8 mouse cellular contexts compared by ENCODE assay signal in the genomic region with DNA sequence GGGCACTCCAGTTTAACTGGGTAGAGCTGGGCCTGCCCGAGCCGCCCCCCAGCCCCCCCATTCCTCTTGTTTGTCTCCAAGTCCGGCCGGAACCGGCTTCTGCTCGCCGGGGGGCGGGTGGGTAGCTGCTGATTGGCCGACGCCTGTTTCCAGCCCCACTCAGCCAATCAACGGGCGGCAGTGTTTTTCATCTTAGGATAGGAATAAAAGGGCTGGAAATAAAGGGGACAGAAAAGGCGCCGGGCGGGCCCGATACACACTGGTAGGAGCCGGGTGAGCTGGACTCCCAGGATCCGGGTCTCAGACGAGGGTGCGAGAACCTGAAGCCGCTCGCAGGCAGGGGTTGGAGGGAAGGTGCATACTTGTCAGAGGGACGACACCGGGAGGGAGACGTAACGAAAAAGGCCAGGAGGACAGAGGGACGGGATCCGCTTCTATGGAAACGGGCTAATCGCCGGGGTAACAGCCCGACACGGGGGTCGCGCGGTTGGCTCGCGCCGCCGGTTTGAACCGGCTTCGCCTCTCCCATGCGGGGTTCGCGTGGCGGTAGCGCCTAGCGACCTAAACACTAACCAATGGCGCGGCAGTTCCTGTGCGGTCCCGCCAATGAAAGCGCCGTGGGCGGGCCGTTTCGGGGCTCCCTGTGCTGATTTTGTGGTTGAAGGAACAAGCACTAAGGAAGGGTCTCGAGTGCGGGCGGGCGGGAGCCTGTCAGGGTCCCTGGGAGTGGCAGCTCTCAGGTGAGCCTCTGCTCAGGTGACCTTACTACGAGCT. TPM values are rescaled to one million over a fixed set of nuclear protein-coding genes. Genes with fewer than 3 reads are reported as not detected.
DNase-seq lines count a peak whose midpoint lies in the region; ATAC-seq lines count a peak whose summit lies in the region.

Gene Slc43a2 (plus strand): TSS at position 226 of the 774 bp plus-strand sequence.

- no peaks in the 10 kb centered on the region for H3K27me3 ChIP-seq in hindbrain, embryonic 12.5 days

- peak within 1 kb of the TSS; percentile 85 for H3K9ac ChIP-seq in hindbrain, embryonic 12.5 days

- H3K36me3 ChIP-seq in hindbrain, embryonic 12.5 days, result no peaks in the 10 kb centered on the region

- under 1% methylated on average over 62 of the region's 62 CpGs for WGBS in hindbrain, embryonic 12.5 days

- H3K9me3 ChIP-seq in hindbrain, embryonic 12.5 days (replicated peaks), result no peaks in the 10 kb centered on the region

- ATAC-seq in hindbrain, embryonic 12.5 days (ENCODE audit: low FRiP score), result peak; percentile 96

- peaks cover 33% of the 10 kb centered on the region for H3K4me1 ChIP-seq in hindbrain, embryonic 12.5 days

- peak within 1 kb of the TSS; percentile 95 for H3K27ac ChIP-seq in hindbrain, embryonic 12.5 days

- H3K4me2 ChIP-seq in hindbrain, embryonic 12.5 days (replicated peaks), result peak within 1 kb of the TSS; percentile 98

- H3K4me3 ChIP-seq in hindbrain, embryonic 12.5 days, result peak within 1 kb of the TSS; percentile 57

- DNase-seq in Muller cell, postnatal 12 days (ENCODE audit: inconsistent ontology term), result peak; percentile 99
- DNase-seq in cerebellum, adult 9-11 months, result peak; percentile 98
- peak; percentile 97 to 99 for DNase-seq in frontal cortex, postnatal 10 days (ENCODE audit: low spot score in 2 of 2)
- peak; percentile 98 to 99 for DNase-seq in layer of hippocampus, postnatal 14 days (ENCODE audit: low spot score in 2 of 2)
- DNase-seq in lung, postnatal 14 days, result peak; percentile 93
- peak; percentile 84 for DNase-seq in retina, adult 2 months (ENCODE audit: low read depth, low spot score)
- peak; percentile 94 to 97 for DNase-seq in thymus, postnatal 36 days

RNA-seq across cellular contexts. Expression of gene Slc43a2, which starts in this region (rescaled TPM):
- polyA plus RNA-seq in hindbrain, embryonic 12.5 days (2016; fragmentation: Nextera tagmentation; extraction: Ambion mirVana), result 15.9 and 16.5 TPM in 2 replicates
- 10 to 100 TPM; 40.5 to 44.7 TPM for total RNA-seq in layer of hippocampus, postnatal 14 days (2021)

Comparison
In these comparisons a context has a peak if more than half of its experiments do, and no peak if none do; other contexts are left out.
1. Peak in every context shown above with its lines: DNase-seq, ATAC-seq, H3K4me3 ChIP-seq and H3K27ac ChIP-seq.